Mouse (Mus musculus) intestine, embryonic 14.5 days (tissue): ENCODE data around the gene Olfr824. TPM values are rescaled to one million over a fixed set of nuclear protein-coding genes. Genes with fewer than 3 reads are reported as not detected.
"Not testable (repeated sequence)": the region's sequence is repeated elsewhere in the genome, so short reads cannot be mapped to it uniquely, and the experiment has no call there.

Experiments
- ATAC-seq: fragments of 200-750 bp; cut with Nextera tagmentation; replicated peaks from 2 replicates; pipeline ENCODE4 v1.8.0; 2017; ENCODE audit warnings: low read depth, moderate number of reproducible peaks, moderate TSS enrichment, moderate library complexity; ENCODE audit not compliant: low FRiP score, low TSS enrichment
- DNase-seq: peaks from one replicate; pipeline ENCODE4 v3.0.0-alpha.2; 2018; ENCODE audit warnings: low spot score
- H3K27ac ChIP-seq: fragments of 300-500 bp; sonication (generic); 2 replicates; pipeline ENCODE4 v1.5.1; 2014; ENCODE audit warnings: low read depth, mild to moderate bottlenecking, control low read depth
- H3K27me3 ChIP-seq: fragments of 300-500 bp; sonication (generic); replicated peaks from 2 replicates; pipeline ENCODE4 v1.6.1; 2014; ENCODE audit warnings: low read length, control low read depth; ENCODE audit not compliant: control insufficient read depth, insufficient read depth
- H3K36me3 ChIP-seq: fragments of 300-500 bp; sonication (generic); 2 replicates; pipeline ENCODE4 v1.6.1; 2014; ENCODE audit warnings: low read length, control low read depth; ENCODE audit not compliant: control insufficient read depth, insufficient read depth
- H3K4me1 ChIP-seq: fragments of 300-500 bp; sonication (generic); replicated peaks from 2 replicates; pipeline ENCODE4 v1.6.1; 2014; ENCODE audit warnings: low read length, control low read depth, mixed read lengths; ENCODE audit not compliant: control insufficient read depth, insufficient read depth
- H3K4me2 ChIP-seq: fragments of 300-500 bp; sonication (generic); 2 replicates; pipeline ENCODE4 v1.6.1; 2014; ENCODE audit warnings: low read length
- H3K4me3 ChIP-seq: fragments of 300-500 bp; sonication (generic); 2 replicates; pipeline ENCODE4 v1.5.1; 2014; ENCODE audit warnings: low read depth, low read length, control low read depth, mixed read lengths
- H3K9ac ChIP-seq: fragments of 300-500 bp; sonication (generic); 2 replicates; pipeline ENCODE4 v1.6.1; 2014; ENCODE audit warnings: mild to moderate bottlenecking, low read length
- H3K9me3 ChIP-seq: fragments of 300-500 bp; sonication (generic); 2 replicates; pipeline ENCODE4 v1.6.1; 2016; ENCODE audit warnings: low read length, control low read depth; ENCODE audit not compliant: control insufficient read depth
- WGBS: fragments of 180-500 bp; shearing (Covaris S2); extraction: QIAGEN DNeasy Blood & Tissue Kit; methylation state at CpG from one replicate; pipeline ENCODE4 v1.1.7; 2014; 5-methylcytosine and 5-hydroxymethylcytosine counted together
- polyA plus RNA-seq: library from polyadenylated mRNA; unstranded; fragments of >200 nt; fragmentation: Nextera tagmentation; extraction: Ambion mirVana; gene quantifications from 2 replicates; pipeline ENCODE4 v1.2.1, GENCODE M21; 2014

Olfr824 gene
- not detected in 2 replicates for polyA plus RNA-seq

GRCm38 (mm10) chr10:130129900-130130299, at the start of gene Olfr824:
Olfr824 (minus strand) TSS chr10:130130000.
- H3K4me1 ChIP-seq, H3K4me2 ChIP-seq, H3K27ac ChIP-seq, H3K9ac ChIP-seq, H3K4me3 ChIP-seq, ATAC-seq, H3K36me3 ChIP-seq, DNase-seq, H3K9me3 ChIP-seq, H3K27me3 ChIP-seq: not testable (repeated sequence)

- no peak within 1 kb of the TSS for H3K27ac ChIP-seq
- H3K27me3 ChIP-seq: no peaks in the 10 kb centered on the region
- no peaks in the 10 kb centered on the region for H3K36me3 ChIP-seq
- no peak within 1 kb of the TSS for H3K4me2 ChIP-seq
- no peak within 1 kb of the TSS for H3K4me3 ChIP-seq
- H3K9ac ChIP-seq: no peak within 1 kb of the TSS
- no peaks in the 10 kb centered on the region for H3K4me1 ChIP-seq
- DNase-seq (no peak), ATAC-seq (no peak)
- H3K9me3 ChIP-seq: no peaks in the 10 kb centered on the region
Measured at GRCm38 (mm10) chr10:130166666-130167065, 36.9 kb upstream of the Olfr824 start, which contains the start of gene Olfr825. Olfr825 (minus strand) TSS chr10:130166766.

GRCm38 (mm10) chr10:130165196-130165595, 35.4 kb upstream of the Olfr824 start:
- no peak overlapping the region for H3K9ac ChIP-seq
- H3K4me3 ChIP-seq: no peak overlapping the region
- no peak overlapping the region for H3K4me2 ChIP-seq
- H3K9me3 ChIP-seq: no peaks in the 10 kb centered on the region
- no peak for DNase-seq
- no peaks in the 10 kb centered on the region for H3K27me3 ChIP-seq
- ATAC-seq: no peak
- no peaks in the 10 kb centered on the region for H3K36me3 ChIP-seq
- H3K4me1 ChIP-seq: no peaks in the 10 kb centered on the region
- H3K27ac ChIP-seq: no peak overlapping the region

GRCm38 (mm10) chr10:130144121-130144520, 14.3 kb upstream of the Olfr824 start:
- H3K36me3 ChIP-seq: no peaks in the 10 kb centered on the region
- no peak overlapping the region for H3K4me2 ChIP-seq
- DNase-seq: no peak
- no peak overlapping the region for H3K9ac ChIP-seq
- H3K4me1 ChIP-seq: no peaks in the 10 kb centered on the region
- no peak for ATAC-seq
- H3K4me3 ChIP-seq: no peak overlapping the region
- H3K9me3 ChIP-seq: no peaks in the 10 kb centered on the region
- no peak overlapping the region for H3K27ac ChIP-seq
- WGBS: 89% methylated on average over 5 of the region's 5 CpGs
- H3K27me3 ChIP-seq: no peaks in the 10 kb centered on the region

GRCm38 (mm10) chr10:130142481-130142880, 12.7 kb upstream of the Olfr824 start:
- not testable (repeated sequence) for DNase-seq, H3K4me3 ChIP-seq, H3K27me3 ChIP-seq, ATAC-seq, H3K36me3 ChIP-seq, H3K4me2 ChIP-seq, H3K9me3 ChIP-seq, H3K9ac ChIP-seq, H3K27ac ChIP-seq, H3K4me1 ChIP-seq
- 84% methylated on average over 5 of the region's 5 CpGs for WGBS

GRCm38 (mm10) chr10:130134811-130135210, 5.0 kb upstream of the Olfr824 start:
- H3K27me3 ChIP-seq: no peaks in the 10 kb centered on the region
- H3K4me3 ChIP-seq: no peak overlapping the region
- H3K4me2 ChIP-seq: no peak overlapping the region

GRCm38 (mm10) chr10:130116045-130116444, 13.8 kb downstream of the Olfr824 start:
- 80% methylated on average over 3 of the region's 3 CpGs for WGBS
- not testable (repeated sequence) for H3K27ac ChIP-seq, H3K36me3 ChIP-seq, H3K4me2 ChIP-seq, DNase-seq, ATAC-seq, H3K9ac ChIP-seq, H3K4me3 ChIP-seq, H3K9me3 ChIP-seq, H3K4me1 ChIP-seq, H3K27me3 ChIP-seq

More at GRCm38 (mm10) chr10:130134811-130135210, 5.0 kb upstream of the Olfr824 start:
- H3K9me3 ChIP-seq: no peaks in the 10 kb centered on the region
- H3K36me3 ChIP-seq: no peaks in the 10 kb centered on the region
- no peak for ATAC-seq
- H3K27ac ChIP-seq: no peak overlapping the region
- DNase-seq: no peak
- no peak overlapping the region for H3K9ac ChIP-seq
- H3K4me1 ChIP-seq: no peaks in the 10 kb centered on the region

- not testable (repeated sequence) for DNase-seq, H3K27me3 ChIP-seq, H3K36me3 ChIP-seq, H3K9me3 ChIP-seq, H3K27ac ChIP-seq, H3K4me3 ChIP-seq, H3K9ac ChIP-seq, H3K4me1 ChIP-seq, ATAC-seq, H3K4me2 ChIP-seq
- WGBS: 83% methylated on average over 1 of the region's 1 CpGs
Measured at GRCm38 (mm10) chr10:130115283-130115682, 14.5 kb downstream of the Olfr824 start, which contains the start of gene Olfr823. Olfr823 (minus strand) TSS chr10:130115383.

- H3K27me3 ChIP-seq: no peaks in the 10 kb centered on the region
- DNase-seq (no peak), ATAC-seq (no peak)
- no peak overlapping the region for H3K9ac ChIP-seq
- no peak overlapping the region for H3K27ac ChIP-seq
- no peaks in the 10 kb centered on the region for H3K4me1 ChIP-seq
- no peaks in the 10 kb centered on the region for H3K36me3 ChIP-seq
- H3K4me2 ChIP-seq: no peak overlapping the region
- no peaks in the 10 kb centered on the region for H3K9me3 ChIP-seq
- no peak overlapping the region for H3K4me3 ChIP-seq
Measured at GRCm38 (mm10) chr10:130096104-130096503, 33.7 kb downstream of the Olfr824 start.
